Mouse (Mus musculus): ENCODE results near the gene Timm10b.

DNA sequence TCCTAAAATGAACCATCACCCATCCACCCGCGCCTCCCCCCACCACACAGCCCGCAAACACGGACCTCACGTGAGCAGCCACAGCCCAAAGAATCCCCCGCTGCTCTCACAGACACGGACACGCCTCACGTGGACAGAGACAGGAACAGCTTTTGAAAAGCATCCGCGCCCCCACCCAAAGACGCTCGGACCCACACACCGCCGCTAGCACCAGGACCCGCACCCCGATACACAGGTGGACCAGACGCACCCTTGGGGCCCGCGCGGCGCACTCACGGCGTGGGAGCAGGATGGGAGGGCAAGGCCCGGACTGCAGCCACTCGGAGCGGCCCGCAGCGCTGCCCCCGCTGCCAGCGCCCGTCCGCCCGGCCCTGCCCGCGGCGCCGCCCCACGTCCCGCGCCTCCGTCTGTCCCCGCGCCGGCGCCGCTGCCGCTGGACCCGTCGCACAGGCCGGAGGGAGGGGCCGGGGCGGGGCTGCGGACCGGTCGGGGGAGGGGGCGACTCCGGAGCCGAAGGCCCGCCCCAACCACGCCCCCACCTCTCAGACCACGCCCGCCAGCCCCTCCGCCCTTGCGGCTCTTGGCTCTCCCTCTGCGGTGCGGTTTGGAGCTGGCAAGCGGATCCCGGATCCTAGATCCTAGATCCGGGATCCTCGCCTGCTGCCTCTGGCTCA lies 6.6 kb upstream of the Timm10b start, which contains the start of gene Trim3:
- TF ChIP-seq POLR2A (IDR thresholded peaks at IDR 0.05; ENCODE audit: borderline replicate concordance, control insufficient read depth, low read depth, low read length) (peak; percentile 8; the same call in 1 of the 2 replicates), CTCF (IDR thresholded peaks at IDR 0.05; ENCODE audit: control insufficient read depth, insufficient read depth, low read length) (no peak)
